Mouse (Mus musculus) CH12.LX (cell line): ENCODE results near the gene Plau. TPM values are rescaled to one million over a fixed set of nuclear protein-coding genes. Genes with fewer than 3 reads are reported as not detected.

Source experiments
- DNase-seq: peaks from one replicate; pipeline ENCODE4 v3.0.0-alpha.2; 2013; ENCODE audit errors: extremely low read depth
- H3K27ac ChIP-seq: 2 replicates; pipeline ENCODE4 v1.5.1; 2012; ENCODE audit warnings: low read depth, mild to moderate bottlenecking, control low read depth, moderate library complexity; ENCODE audit not compliant: insufficient read depth
- H3K27me3 ChIP-seq: replicated peaks from 2 replicates; pipeline ENCODE3; 2012; ENCODE audit warnings: inconsistent platforms
- H3K36me3 ChIP-seq, 2 experiments: replicated peaks in 1 of 2; 2 replicates each; pipeline versions ENCODE3 to v1.6.1; 2012; ENCODE audit warnings: inconsistent platforms in 1 of 2, low read length in 1 of 2, mild to moderate bottlenecking in 1 of 2, mixed read lengths in 1 of 2, moderate library complexity in 1 of 2; ENCODE audit not compliant: control insufficient read depth in 1 of 2, insufficient read depth in 1 of 2
- H3K4me1 ChIP-seq, 2 experiments: 2 replicates each; pipeline ENCODE4 v1.6.1; 2012; ENCODE audit warnings: inconsistent platforms in 1 of 2, moderate library complexity in 1 of 2; ENCODE audit not compliant: insufficient read depth in 2 of 2, control insufficient read depth in 1 of 2
- H3K4me2 ChIP-seq: 2 replicates; pipeline ENCODE4 v1.6.1; 2012; ENCODE audit warnings: low read depth, mild to moderate bottlenecking, control low read depth; ENCODE audit not compliant: poor library complexity, insufficient read depth, severe bottlenecking
- H3K4me3 ChIP-seq, 3 experiments: fragments of 150-350 bp in 1 of 3; sonication (generic) in 1 of 3; replicated peaks in 1 of 3; 2 replicates each; pipeline versions ENCODE3 to v1.5.1; 2011 to 2012; ENCODE audit warnings: low read depth in 2 of 3, low read length in 2 of 3, mild to moderate bottlenecking in 2 of 3, moderate library complexity in 2 of 3, control low read depth in 1 of 3, improper control_type of control experiment in 1 of 3, inconsistent platforms in 1 of 3, mixed read lengths in 1 of 3; ENCODE audit not compliant: poor library complexity in 1 of 3
- H3K79me2 ChIP-seq: replicated peaks from 2 replicates; pipeline ENCODE4 v1.6.1; 2012; ENCODE audit warnings: mild to moderate bottlenecking, moderate library complexity; ENCODE audit not compliant: control insufficient read depth, poor library complexity, insufficient read depth, severe bottlenecking; ENCODE audit errors: extremely low read depth
- H3K9ac ChIP-seq: 2 replicates; pipeline ENCODE4 v1.6.1; 2012; ENCODE audit warnings: low read depth, mild to moderate bottlenecking, control low read depth, moderate library complexity; ENCODE audit not compliant: insufficient read depth
- H3K9me3 ChIP-seq: replicated peaks from 2 replicates; pipeline ENCODE3; 2012; ENCODE audit warnings: low read length, inconsistent platforms, mixed read lengths
- BHLHE40 ChIP-seq: IDR thresholded peaks from 2 replicates; pipeline ENCODE4 v1.6.1; 2011; ENCODE audit warnings: mild to moderate bottlenecking, low read depth, low read length, improper control_type of control experiment
- CHD1 ChIP-seq: IDR thresholded peaks from 2 replicates; pipeline ENCODE4 v1.6.1; 2012; ENCODE audit warnings: low read depth, low read length, improper control_type of control experiment, inconsistent platforms
- CHD2 ChIP-seq: IDR thresholded peaks from 2 replicates; pipeline ENCODE4 v1.6.1; 2011; ENCODE audit warnings: low read length, improper control_type of control experiment
- CTCF ChIP-seq, 2 experiments: IDR thresholded peaks in 1 of 2; conservative IDR thresholded peaks in 1 of 2; 2 replicates each; pipeline ENCODE4 v1.5.1; 2011 to 2012; ENCODE audit warnings: low read depth in 2 of 2, low read length in 2 of 2, improper control_type of control experiment in 1 of 2, inconsistent platforms in 1 of 2, mild to moderate bottlenecking in 1 of 2, moderate library complexity in 1 of 2
- E2F4 ChIP-seq: IDR thresholded peaks from 2 replicates; pipeline ENCODE4 v1.6.1; 2011; ENCODE audit warnings: low read depth, low read length, improper control_type of control experiment; ENCODE audit not compliant: insufficient replicate concordance
- ELF1 ChIP-seq: IDR thresholded peaks from 2 replicates; pipeline ENCODE4 v1.6.1; 2014; ENCODE audit warnings: low read depth, mild to moderate bottlenecking, inconsistent platforms, low read length, improper control_type of control experiment
- EP300 ChIP-seq: IDR thresholded peaks from 2 replicates; pipeline ENCODE4 v1.6.1; 2011; ENCODE audit warnings: low read length, improper control_type of control experiment
- ETS1 ChIP-seq: conservative IDR thresholded peaks from 2 replicates; pipeline ENCODE4 v1.6.1; 2012; ENCODE audit warnings: low read depth, mild to moderate bottlenecking, inconsistent platforms, low read length, improper control_type of control experiment, moderate library complexity
- HCFC1 ChIP-seq: IDR thresholded peaks from 2 replicates; pipeline ENCODE4 v1.6.1; 2012; ENCODE audit warnings: low read depth, mild to moderate bottlenecking, inconsistent platforms, low read length, improper control_type of control experiment
- IRF4 ChIP-seq: IDR thresholded peaks from 2 replicates; pipeline ENCODE4 v1.6.1; 2014; ENCODE audit warnings: low read depth, mild to moderate bottlenecking, inconsistent platforms, low read length, improper control_type of control experiment
- JUN ChIP-seq: IDR thresholded peaks from 2 replicates; pipeline ENCODE4 v1.6.1; 2011; ENCODE audit warnings: low read depth, mild to moderate bottlenecking, low read length, improper control_type of control experiment, moderate library complexity; ENCODE audit not compliant: insufficient read depth
- KAT2A ChIP-seq: IDR thresholded peaks from 2 replicates; pipeline ENCODE4 v1.6.1; 2012; ENCODE audit warnings: low read length, improper control_type of control experiment, inconsistent platforms; ENCODE audit not compliant: insufficient replicate concordance
- MAFK ChIP-seq: IDR thresholded peaks from 2 replicates; pipeline ENCODE4 v1.6.1; 2011; ENCODE audit warnings: low read length, improper control_type of control experiment; ENCODE audit not compliant: insufficient replicate concordance
- MAX ChIP-seq: IDR thresholded peaks from 2 replicates; pipeline ENCODE4 v1.6.1; 2011; ENCODE audit warnings: low read length, improper control_type of control experiment
- MAZ ChIP-seq: IDR thresholded peaks from 2 replicates; pipeline ENCODE4 v1.6.1; 2012; ENCODE audit warnings: low read depth, mild to moderate bottlenecking, inconsistent platforms, low read length, improper control_type of control experiment, moderate library complexity
- MEF2A ChIP-seq: IDR thresholded peaks from 2 replicates; pipeline ENCODE4 v1.6.1; 2014; ENCODE audit warnings: low read depth, mild to moderate bottlenecking, inconsistent platforms, low read length, improper control_type of control experiment, borderline replicate concordance
- MYC ChIP-seq: IDR thresholded peaks from 2 replicates; pipeline ENCODE4 v1.6.1; 2011; ENCODE audit warnings: low read depth, mild to moderate bottlenecking, improper control_type of control experiment, low read length
- NELFE ChIP-seq: IDR thresholded peaks from 2 replicates; pipeline ENCODE4 v1.6.1; 2011; ENCODE audit warnings: low read depth, low read length, improper control_type of control experiment
- NRF1 ChIP-seq: IDR thresholded peaks from 2 replicates; pipeline ENCODE4 v1.6.1; 2014; ENCODE audit warnings: low read depth, mild to moderate bottlenecking, inconsistent platforms, low read length, improper control_type of control experiment, moderate library complexity
- PAX5 ChIP-seq: IDR thresholded peaks from 2 replicates; pipeline ENCODE4 v1.6.1; 2012; ENCODE audit warnings: low read length, inconsistent platforms, mixed read lengths
- POLR2A ChIP-seq: IDR thresholded peaks from 2 replicates; pipeline ENCODE4 v1.6.1; 2011; ENCODE audit warnings: low read depth, mild to moderate bottlenecking, improper control_type of control experiment, low read length
- RAD21 ChIP-seq: IDR thresholded peaks from 2 replicates; pipeline ENCODE4 v1.6.1; 2011; ENCODE audit warnings: low read depth, mild to moderate bottlenecking, low read length, improper control_type of control experiment, moderate library complexity
- SIN3A ChIP-seq: IDR thresholded peaks from 2 replicates; pipeline ENCODE4 v1.6.1; 2012; ENCODE audit warnings: low read length, improper control_type of control experiment, inconsistent platforms
- TBP ChIP-seq: conservative IDR thresholded peaks from 2 replicates; pipeline ENCODE4 v1.6.1; 2011; ENCODE audit warnings: low read depth, low read length, improper control_type of control experiment
- TCF12 ChIP-seq: IDR thresholded peaks from 2 replicates; pipeline ENCODE4 v1.6.1; 2014; ENCODE audit warnings: low read depth, mild to moderate bottlenecking, inconsistent platforms, low read length, improper control_type of control experiment
- USF1 ChIP-seq: IDR thresholded peaks from 2 replicates; pipeline ENCODE4 v1.6.1; 2014; ENCODE audit warnings: low read depth, mild to moderate bottlenecking, inconsistent platforms, low read length, improper control_type of control experiment
- USF2 ChIP-seq: conservative IDR thresholded peaks from 2 replicates; pipeline ENCODE4 v1.6.1; 2011; ENCODE audit warnings: low read depth, low read length, improper control_type of control experiment
- ZC3H11A ChIP-seq: IDR thresholded peaks from 2 replicates; pipeline ENCODE4 v1.6.1; 2012; ENCODE audit warnings: low read depth, mild to moderate bottlenecking, inconsistent platforms, low read length, improper control_type of control experiment
- ZKSCAN1 ChIP-seq: IDR thresholded peaks from 2 replicates; pipeline ENCODE4 v1.6.1; 2012; ENCODE audit warnings: low read depth, inconsistent platforms, low read length, improper control_type of control experiment, borderline replicate concordance
- ZMIZ1 ChIP-seq: IDR thresholded peaks from 2 replicates; pipeline ENCODE4 v1.6.1; 2012; ENCODE audit warnings: low read depth, mild to moderate bottlenecking, inconsistent platforms, low read length, improper control_type of control experiment
- ZNF384 ChIP-seq: IDR thresholded peaks from 2 replicates; pipeline ENCODE4 v1.6.1; 2012; ENCODE audit warnings: low read depth, low read length, improper control_type of control experiment, inconsistent platforms
- dilution Hi-C: fragments of 300-500 bp; cut with MboI; formaldehyde crosslinking; loops from 2 replicates; pipeline ENCODE4 v1.14.3; 2020; ENCODE audit warnings: low sequenced_read_pairs; ENCODE audit not compliant: extremely low pct_unique_long_range_greater_than_20kb, extremely low pct_ligation_motif_present
- in situ Hi-C: fragments of 300-500 bp; cut with MboI; formaldehyde crosslinking; loops from 3 replicates; pipeline ENCODE4 v1.14.3; 2019; ENCODE audit warnings: low sequenced_read_pairs, low pct_ligation_motif_present, low pct_unique_long_range_greater_than_20kb, mixed read lengths
- polyA plus RNA-seq: library from polyadenylated mRNA; unstranded; fragments of >175 nt; gene quantifications from 2 replicates; pipeline ENCODE4 v1.2.1, GENCODE M21; 2012; ENCODE audit warnings: low read depth; ENCODE audit not compliant: insufficient read length
- total RNA-seq, 2 experiments: library from RNA; depleted of rRNA; stranded (reverse); fragments of 300-350 nt in 1 of 2; fragments of >200 nt in 1 of 2; gene quantifications; 2 replicates each; pipeline ENCODE4 v1.2.3; 2012 to 2014

Plau gene
- total and polyA plus RNA-seq, 3 experiments, result 1.8 to 2.8 (median 2.4) TPM

DNA sequence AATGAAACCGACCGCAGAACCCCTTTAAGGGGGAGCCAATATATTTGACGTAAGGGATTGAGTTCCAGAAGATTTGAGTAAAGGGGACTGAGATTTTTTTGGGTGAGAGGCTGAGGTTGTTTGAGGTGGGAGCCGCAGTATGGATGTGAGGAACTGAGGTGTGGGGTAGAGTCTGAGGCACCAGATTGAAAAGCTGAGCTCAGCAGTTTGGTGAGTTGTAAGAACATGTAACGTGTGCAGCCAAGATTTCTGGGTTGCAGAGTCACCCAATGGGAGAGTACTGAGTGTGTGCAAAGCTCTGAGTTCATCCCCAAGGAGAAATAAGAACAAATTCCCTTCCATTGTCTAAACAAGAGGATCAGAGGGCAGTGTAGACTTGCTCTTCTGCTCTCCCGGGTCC, 38.2 kb upstream of the Plau start:
- in situ Hi-C loops (loop anchor here (5.0 to 25.0 kb wide), 2 partner anchors 36 to 214 kb away; no protein-coding TSS in a partner anchor), dilution Hi-C loops (no loop called here)
- Histone ChIP-seq H3K79me2 (no peaks in the 10 kb centered on the region), H3K9me3 (no peaks in the 10 kb centered on the region), H3K9ac (no peak overlapping the region), H3K4me1 (peaks cover 4 to 21% of the 10 kb centered on the region in 2 experiments; a peak in 3 of 4 replicates), H3K27me3 (no peaks in the 10 kb centered on the region), H3K36me3 (peaks cover 0 to 2% of the 10 kb centered on the region in 2 experiments), H3K4me3 (no peak overlapping the region), H3K4me2 (peak overlapping the region; percentile 75), H3K27ac (no peak overlapping the region)
- no peak for DNase-seq
- TF ChIP-seq IRF4, result no peak
- no peak for TF ChIP-seq E2F4
- TF ChIP-seq CHD2, result no peak
- no peak for TF ChIP-seq ZKSCAN1
- no peak for TF ChIP-seq MYC
- peak; percentile 89 for TF ChIP-seq MAFK
- TF ChIP-seq ZMIZ1, result no peak

DNA sequence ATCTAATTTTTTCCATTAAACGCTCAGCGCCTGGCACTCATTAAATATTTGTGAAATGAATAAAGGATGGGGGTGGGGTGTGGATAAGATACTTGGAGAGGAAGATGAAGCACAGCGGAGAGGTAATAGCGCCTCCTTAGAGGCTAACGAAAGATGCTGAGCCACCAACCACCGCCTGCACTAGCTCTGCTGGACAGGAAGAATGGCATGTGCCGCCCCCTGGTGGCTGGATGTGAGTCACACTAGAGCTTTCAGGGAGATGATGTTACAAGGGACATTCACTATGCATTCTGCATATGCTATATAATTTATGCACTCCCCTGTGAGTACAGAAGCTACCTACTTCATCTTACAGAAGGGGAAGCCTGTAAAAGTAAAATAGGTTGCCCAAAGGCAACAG, 37.7 kb upstream of the Plau start:
- Histone ChIP-seq H3K27ac (no peak overlapping the region), H3K36me3 (peaks cover 0 to 2% of the 10 kb centered on the region in 2 experiments), H3K27me3 (no peaks in the 10 kb centered on the region), H3K9ac (no peak overlapping the region), H3K9me3 (no peaks in the 10 kb centered on the region), H3K4me2 (peak overlapping the region; percentile 75), H3K79me2 (no peaks in the 10 kb centered on the region), H3K4me3 (no peak overlapping the region), H3K4me1 (peaks cover 4 to 25% of the 10 kb centered on the region in 2 experiments; a peak in 3 of 4 replicates)
- in situ Hi-C loops (loop anchor here (5.0 to 25.0 kb wide), 2 partner anchors 36 to 214 kb away; no protein-coding TSS in a partner anchor), dilution Hi-C loops (no loop called here)
- DNase-seq, result peak; percentile 91
- TF ChIP-seq CHD1 (no peak), NRF1 (no peak), NELFE (no peak), ETS1 (no peak), USF2 (no peak), E2F4 (no peak), IRF4 (peak; percentile 53; the same call in 1 of the 2 replicates), EP300 (no peak), ZC3H11A (peak; percentile 28), ZMIZ1 (no peak), MAX (no peak), POLR2A (peak; percentile 29; the same call in 1 of the 2 replicates), MYC (no peak), RAD21 (peak; percentile 79), JUN (no peak), TCF12 (0 out of 2 replicates have a peak, but pooled peaks have one; percentile 18), CTCF (conservative IDR thresholded peaks at IDR 0.05 in 1 of 2, IDR thresholded peaks at IDR 0.05 in 1 of 2; ENCODE audit: low read depth in 2 of 2, low read length in 2 of 2) (peak; percentile 73 to 96), ELF1 (peak; percentile 52; the same call in 1 of the 2 replicates), HCFC1 (no peak; the same call in 1 of the 2 replicates), PAX5 (no peak), MEF2A (no peak), ZKSCAN1 (no peak), SIN3A (no peak), ZNF384 (no peak), MAZ (no peak), USF1 (no peak), BHLHE40 (no peak), CHD2 (no peak), TBP (no peak; the same call in 1 of the 2 replicates), MAFK (0 out of 2 replicates have a peak, but pooled peaks have one; percentile 10), KAT2A (no peak)
